Mouse (Mus musculus) embryonic facial prominence, embryonic 11.5 days (tissue): ENCODE measurements around the gene Dhrs11. TPM values are rescaled to one million over a fixed set of nuclear protein-coding genes. Genes with fewer than 3 reads are reported as not detected.

Experiments used
- ATAC-seq: fragments of 200-750 bp; cut with Nextera tagmentation; replicated peaks from 2 replicates; pipeline ENCODE4 v1.8.0; 2017; ENCODE audit warnings: low read depth; ENCODE audit not compliant: insufficient number of reproducible peaks, low FRiP score, low TSS enrichment
- DNase-seq: peaks from one replicate; pipeline ENCODE4 v3.0.0-alpha.2; 2015; ENCODE audit warnings: low spot score
- H3K27ac ChIP-seq: fragments of 300-500 bp; sonication (generic); replicated peaks from 2 replicates; pipeline ENCODE4 v1.5.1; 2014; ENCODE audit warnings: mild to moderate bottlenecking, low read depth, low read length, control low read depth
- H3K27me3 ChIP-seq: fragments of 300-500 bp; sonication (generic); 2 replicates; pipeline ENCODE4 v1.6.1; 2014; ENCODE audit warnings: mild to moderate bottlenecking, low read length, moderate library complexity, mixed read lengths; ENCODE audit not compliant: control insufficient read depth, insufficient read depth
- H3K36me3 ChIP-seq: fragments of 300-500 bp; sonication (generic); replicated peaks from 2 replicates; pipeline ENCODE4 v1.6.1; 2014; ENCODE audit warnings: low read depth, mild to moderate bottlenecking, low read length, moderate library complexity, mixed read lengths; ENCODE audit not compliant: control insufficient read depth, insufficient read depth
- H3K4me1 ChIP-seq: fragments of 300-500 bp; sonication (generic); 2 replicates; pipeline ENCODE4 v1.6.1; 2014; ENCODE audit warnings: low read length, mixed read lengths; ENCODE audit not compliant: control insufficient read depth, insufficient read depth
- H3K4me2 ChIP-seq: fragments of 300-500 bp; sonication (generic); 2 replicates; pipeline ENCODE4 v1.6.1; 2014; ENCODE audit warnings: low read depth, mild to moderate bottlenecking, control low read depth, low read length, moderate library complexity
- H3K4me3 ChIP-seq: fragments of 300-500 bp; sonication (generic); 2 replicates; pipeline ENCODE4 v1.5.1; 2014; ENCODE audit warnings: low read depth, low read length, control low read depth
- H3K9ac ChIP-seq: fragments of 300-500 bp; sonication (generic); replicated peaks from 2 replicates; pipeline ENCODE4 v1.6.1; 2014; ENCODE audit warnings: mild to moderate bottlenecking, control low read depth, low read length
- H3K9me3 ChIP-seq: fragments of 300-500 bp; sonication (generic); replicated peaks from 2 replicates; pipeline ENCODE4 v1.6.1; 2016; ENCODE audit warnings: mild to moderate bottlenecking, low read length, inconsistent platforms, mixed read lengths; ENCODE audit not compliant: control insufficient read depth
- WGBS: fragments of 180-500 bp; shearing (Covaris S2); extraction: QIAGEN DNeasy Blood & Tissue Kit; methylation state at CpG from one replicate; pipeline ENCODE4 v1.1.7; 2014; 5-methylcytosine and 5-hydroxymethylcytosine counted together
- polyA plus RNA-seq: library from polyadenylated mRNA; unstranded; fragments of >200 nt; fragmentation: Nextera tagmentation; extraction: Ambion mirVana; gene quantifications from 2 replicates; pipeline ENCODE4 v1.2.1, GENCODE M21; 2014

Dhrs11 gene
- polyA plus RNA-seq, 1 experiment from 2014 or later, result 11.7 TPM

GRCm38 (mm10) chr11:84793545-84793944, 35.2 kb downstream of the Dhrs11 start:
- no peaks in the 10 kb centered on the region for H3K27me3 ChIP-seq

GRCm38 (mm10) chr11:84790383-84790782, 38.4 kb downstream of the Dhrs11 start:
- Histone ChIP-seq H3K27ac (no peak overlapping the region), H3K9me3 (no peaks in the 10 kb centered on the region), H3K4me1 (no peaks in the 10 kb centered on the region), H3K4me2 (no peak overlapping the region), H3K4me3 (no peak overlapping the region), H3K36me3 (no peaks in the 10 kb centered on the region), H3K27me3 (no peaks in the 10 kb centered on the region), H3K9ac (no peak overlapping the region)
- 62% methylated on average over 6 of the region's 6 CpGs for WGBS
- ATAC-seq (no peak), DNase-seq (no peak)

More at GRCm38 (mm10) chr11:84793545-84793944, 35.2 kb downstream of the Dhrs11 start:
- H3K9me3 ChIP-seq, result no peaks in the 10 kb centered on the region
- ATAC-seq (no peak), DNase-seq (no peak)
- H3K36me3 ChIP-seq, result no peaks in the 10 kb centered on the region
- H3K9ac ChIP-seq, result no peak overlapping the region
- no peak overlapping the region for H3K4me2 ChIP-seq
- no peak overlapping the region for H3K27ac ChIP-seq
- no peak overlapping the region for H3K4me3 ChIP-seq
- no peaks in the 10 kb centered on the region for H3K4me1 ChIP-seq

DNA sequence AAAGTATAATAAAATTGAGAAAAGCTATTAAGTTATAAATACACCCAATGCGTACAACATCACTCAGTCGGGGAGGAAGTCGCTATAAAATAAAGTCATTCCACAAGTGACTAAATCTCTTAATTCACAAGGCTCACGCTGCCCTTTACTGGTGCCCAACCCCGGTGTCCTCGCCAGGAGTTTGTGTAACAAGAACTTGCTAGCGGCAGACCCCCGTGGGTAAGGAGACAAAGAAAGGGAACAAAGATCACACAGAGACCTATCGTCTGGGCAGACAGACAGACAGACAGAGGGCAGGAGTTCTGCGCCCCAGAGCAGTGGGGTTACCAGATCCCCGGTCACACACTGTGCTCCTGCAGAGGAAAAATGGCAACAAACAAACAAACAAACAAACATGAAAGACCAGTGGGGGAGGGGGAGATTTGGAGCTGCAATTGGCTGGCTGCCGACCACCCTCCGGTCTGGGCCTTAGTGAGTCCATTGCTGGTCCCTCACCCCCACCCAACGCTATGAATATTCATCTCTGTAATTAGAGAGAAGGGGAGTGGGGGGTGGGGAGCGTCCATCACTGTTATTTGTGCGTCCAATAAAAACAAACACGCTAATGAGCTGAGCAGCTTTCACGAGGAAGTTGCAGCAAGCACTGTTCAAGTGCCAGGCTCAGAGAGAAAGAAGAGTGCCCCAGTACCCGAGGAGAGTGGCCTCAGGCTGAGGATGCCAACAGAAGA, 48.5 kb downstream of the Dhrs11 start:
- no peak overlapping the region for H3K27ac ChIP-seq
- H3K4me2 ChIP-seq, result peak overlapping the region; percentile 15; the same call in 1 of the 2 replicates
- peaks cover 7% of the 10 kb centered on the region; the same call in 1 of the 2 replicates for H3K27me3 ChIP-seq
- no peaks in the 10 kb centered on the region for H3K36me3 ChIP-seq
- WGBS, result 3% methylated on average over 19 of the region's 19 CpGs
- DNase-seq, result no peak
- no peak overlapping the region for H3K4me3 ChIP-seq
- ATAC-seq, result no peak
- no peak overlapping the region for H3K9ac ChIP-seq
- no peaks in the 10 kb centered on the region for H3K9me3 ChIP-seq
- H3K4me1 ChIP-seq, result peaks cover 3% of the 10 kb centered on the region; the same call in 1 of the 2 replicates

GRCm38 (mm10) chr11:84775560-84775959, 53.2 kb downstream of the Dhrs11 start:
- Histone ChIP-seq H3K9ac (no peak overlapping the region), H3K27ac (no peak overlapping the region), H3K4me3 (no peak overlapping the region), H3K9me3 (no peaks in the 10 kb centered on the region), H3K4me2 (no peak overlapping the region), H3K27me3 (peaks cover 5% of the 10 kb centered on the region; the same call in 1 of the 2 replicates), H3K36me3 (no peaks in the 10 kb centered on the region), H3K4me1 (peaks cover 3% of the 10 kb centered on the region; the same call in 1 of the 2 replicates)
- DNase-seq (peak; percentile 68), ATAC-seq (no peak)
- WGBS, result 3% methylated on average over 4 of the region's 4 CpGs

DNA sequence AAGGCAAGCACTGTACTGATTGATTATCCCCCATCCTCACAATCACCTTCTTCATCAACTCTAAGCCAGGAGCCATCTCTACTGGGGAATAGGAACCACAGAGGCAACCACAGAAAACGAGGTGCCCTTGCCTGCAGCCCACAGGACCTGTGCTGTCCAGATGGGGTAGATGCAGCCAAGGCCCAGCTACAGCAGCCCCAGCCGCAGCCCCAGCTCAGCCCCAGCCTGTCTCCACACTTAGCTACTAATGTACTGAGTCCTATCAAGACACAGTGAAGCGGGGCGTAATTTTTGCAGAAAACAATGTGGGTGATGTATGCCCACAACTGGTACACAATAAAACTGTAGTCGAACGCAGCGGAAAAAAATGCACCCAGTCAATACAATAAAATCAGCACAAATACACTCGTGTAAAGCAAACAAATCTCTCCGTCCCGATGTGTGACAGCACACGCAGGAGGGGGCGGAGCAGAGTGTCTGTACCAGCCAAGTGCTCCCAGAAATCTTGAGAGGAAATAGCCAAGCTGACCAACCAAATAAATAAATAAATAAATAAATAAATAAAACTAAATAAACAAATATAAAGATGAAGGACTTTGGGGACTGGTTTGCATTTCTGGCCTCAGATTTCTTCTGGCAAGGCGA, 53.8 kb downstream of the Dhrs11 start:
- H3K27ac ChIP-seq, result no peak overlapping the region
- H3K4me3 ChIP-seq, result no peak overlapping the region
- DNase-seq (no peak), ATAC-seq (no peak; the same call in 1 of the 2 replicates)
- no peaks in the 10 kb centered on the region for H3K36me3 ChIP-seq
- H3K9me3 ChIP-seq, result no peaks in the 10 kb centered on the region
- WGBS, result 55% methylated on average over 13 of the region's 13 CpGs
- H3K4me1 ChIP-seq, result no peaks in the 10 kb centered on the region
- H3K4me2 ChIP-seq, result no peak overlapping the region
- H3K27me3 ChIP-seq, result no peaks in the 10 kb centered on the region; the same call in 1 of the 2 replicates
- no peak overlapping the region for H3K9ac ChIP-seq

Other genes starting within 250 kb of the Dhrs11 start
- 7.6 and 9.9 TPM in 2 replicates for gene Mrm1, start 9.5 kb downstream of the Dhrs11 start, polyA plus RNA-seq
- gene Ggnbp2, start 41.8 kb upstream of the Dhrs11 start, polyA plus RNA-seq, result 72.0 and 72.5 TPM in 2 replicates
- gene Myo19, start 51.2 kb upstream of the Dhrs11 start, polyA plus RNA-seq, result 8.1 and 8.2 TPM in 2 replicates
- 3.0 and 3.7 TPM in 2 replicates for gene Pigw, start 51.3 kb upstream of the Dhrs11 start, polyA plus RNA-seq
- gene Znhit3, start 87.4 kb upstream of the Dhrs11 start, polyA plus RNA-seq, result 67.9 and 77.0 TPM in 2 replicates
- gene Car4, start 128.8 kb upstream of the Dhrs11 start, polyA plus RNA-seq, result 1.6 and 2.0 TPM in 2 replicates